Comparison of ENCODE assay signal across 9 mouse cellular contexts in the genomic region with DNA sequence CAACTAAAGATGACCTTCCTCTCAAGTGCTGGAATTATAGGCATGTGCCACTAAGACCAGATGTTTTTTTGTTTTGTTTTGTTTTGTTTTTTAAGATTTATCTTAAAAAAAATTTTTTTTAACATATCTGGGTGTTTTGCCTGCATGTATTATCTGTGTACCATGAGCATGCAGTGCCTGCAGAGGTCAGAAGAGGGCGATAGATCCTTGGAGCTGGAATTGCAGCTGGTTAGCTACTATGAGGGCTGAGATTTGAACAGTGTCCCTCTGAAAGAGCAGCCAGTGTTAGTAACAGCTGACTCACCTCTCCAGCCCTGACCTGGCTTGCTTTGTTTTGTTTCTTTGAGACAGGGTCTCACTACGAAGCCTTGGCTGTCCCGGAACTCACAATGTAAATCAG. TPM values are rescaled to one million over a fixed set of nuclear protein-coding genes. Genes with fewer than 3 reads are reported as not detected.
DNase-seq lines count a peak whose midpoint lies in the region; ATAC-seq and TF ChIP-seq lines count a peak whose summit lies in the region.
"Had no signal": no experiment of that assay in that cellular context is flagged by ENCODE, and none has a peak within 500 bp of the region (broad histone marks: within the 10 kb centered on the region; RNA-seq: fewer than 3 reads in every experiment).

No protein-coding gene starts in this region.

- no peaks in the 10 kb centered on the region for H3K9me3 ChIP-seq in liver, embryonic 12.5 days (replicated peaks)
- H3K9me3 ChIP-seq in liver, postnatal 0 days (ENCODE audit: low read length), result no peaks in the 10 kb centered on the region
- H3K9me3 ChIP-seq: stomach, embryonic 15.5 days had no signal

- peaks cover 24% of the 10 kb centered on the region; the same call in 1 of the 2 replicates for H3K27me3 ChIP-seq in liver, embryonic 12.5 days (replicated peaks)
- no peaks in the 10 kb centered on the region for H3K27me3 ChIP-seq in liver, postnatal 0 days (ENCODE audit: insufficient read depth, low read length)
- H3K27me3 ChIP-seq: stomach, embryonic 15.5 days had no signal

- intact Hi-C loops in gastrocnemius, adult 2 months (cut with DNase I), result loop anchor here (2.0 to 5.0 kb wide), 2 partner anchors 34 to 50 kb away; partner anchors contain the start of gene Plxdc1

- DNase-seq in cerebellum, postnatal 14 days, result peak; percentile 45 to 70
- DNase-seq in cerebellum, adult 11 months, result no peak
- peak; percentile 65 for DNase-seq in liver
- DNase-seq in adrenal gland, adult 2 months, result peak; percentile 64
- peak; percentile 58 for DNase-seq in gastrocnemius, adult 2 months
- peak; percentile 72 for DNase-seq in liver, postnatal 0 days
- peak; percentile 43 to 69 for DNase-seq in spleen, adult 18-20 months

- H3K4me3 ChIP-seq in liver, embryonic 12.5 days, result no peak overlapping the region
- H3K4me3 ChIP-seq in gastrocnemius, adult 2 months, result no peak overlapping the region
- no peak overlapping the region for H3K4me3 ChIP-seq in liver, postnatal 0 days (ENCODE audit: low read depth, low read length)
- H3K4me3 ChIP-seq: stomach, embryonic 15.5 days had no signal

- ATAC-seq in liver, embryonic 12.5 days, result no peak
- ATAC-seq in liver, postnatal 0 days, result no peak

- peaks cover 9% of the 10 kb centered on the region for H3K4me1 ChIP-seq in liver, embryonic 12.5 days
- H3K4me1 ChIP-seq in liver, postnatal 0 days (ENCODE audit: insufficient read depth), result no peaks in the 10 kb centered on the region; the same call in 1 of the 2 replicates
- H3K4me1 ChIP-seq: stomach, embryonic 15.5 days had no signal

- TF ChIP-seq CTCF in gastrocnemius, adult 2 months (IDR thresholded peaks at IDR 0.05), result peak; percentile 82
- TF ChIP-seq CTCF in liver, postnatal 0 days (IDR thresholded peaks at IDR 0.05; ENCODE audit: low read depth), result peak; percentile 85

- no peak overlapping the region for H3K4me2 ChIP-seq in liver, embryonic 12.5 days
- no peak overlapping the region for H3K4me2 ChIP-seq in liver, postnatal 0 days (ENCODE audit: low read depth, low read length)
- H3K4me2 ChIP-seq: stomach, embryonic 15.5 days had no signal

- H3K9ac ChIP-seq in liver, embryonic 12.5 days, result no peak overlapping the region
- no peak overlapping the region for H3K9ac ChIP-seq in liver, postnatal 0 days (replicated peaks)
- H3K9ac ChIP-seq: stomach, embryonic 15.5 days had no signal

- WGBS in liver, embryonic 12.5 days (ENCODE audit: insufficient replicate concordance), result 36% methylated on average over 3 of the region's 3 CpGs
- WGBS in liver, postnatal 0 days (ENCODE audit: insufficient replicate concordance), result 45% methylated on average over 3 of the region's 3 CpGs

- no peak overlapping the region for H3K27ac ChIP-seq in liver, embryonic 12.5 days
- no peak overlapping the region; the same call in 1 of the 2 replicates for H3K27ac ChIP-seq in gastrocnemius, adult 2 months
- no peak overlapping the region for H3K27ac ChIP-seq in liver, postnatal 0 days (ENCODE audit: low read depth)
- H3K27ac ChIP-seq: stomach, embryonic 15.5 days had no signal

- no peaks in the 10 kb centered on the region for H3K36me3 ChIP-seq in liver, embryonic 12.5 days
- no peaks in the 10 kb centered on the region for H3K36me3 ChIP-seq in liver, postnatal 0 days (replicated peaks; ENCODE audit: insufficient read depth, low read length)
- H3K36me3 ChIP-seq: stomach, embryonic 15.5 days had no signal

- TF ChIP-seq EP300 in liver, postnatal 0 days (IDR thresholded peaks at IDR 0.05; ENCODE audit: low read depth), result no peak

RNA-seq across cellular contexts. Expression of gene Plxdc1, which starts 49.5 kb away (rescaled TPM):
- polyA plus RNA-seq in liver, embryonic 12.5 days (2016; fragmentation: Nextera tagmentation; extraction: Ambion mirVana), result 0.33 and 0.38 TPM in 2 replicates
- total RNA-seq in adrenal gland, adult 2 months (2021), result 10 to 100 TPM; 17.5 to 22.2 TPM
- 11.0 and 13.7 TPM in 2 replicates for polyA plus RNA-seq in adrenal gland, adult 2 months (2012; rRNA removed)
- 1 to 10 TPM; 3.0 to 3.1 TPM for total RNA-seq in gastrocnemius, adult 2 months (2021)
- polyA plus RNA-seq in liver, postnatal 0 days (2015; fragmentation: Nextera tagmentation; extraction: Ambion mirVana), result 0.75 TPM in 2 replicates

RNA-seq across cellular contexts. Expression of gene Fbxo47, which starts 52.8 kb away (rescaled TPM):
- 0.36 and 0.51 TPM in 2 replicates for polyA plus RNA-seq in liver, embryonic 12.5 days (2016; fragmentation: Nextera tagmentation; extraction: Ambion mirVana)
- 1 to 10 TPM in 1 of 2 experiments, under 1 TPM in 1; 0.78 to 1.0 TPM for total RNA-seq in adrenal gland, adult 2 months (2021)
- 0.21 TPM in 1 of 2 replicates, not detected in the other for polyA plus RNA-seq in adrenal gland, adult 2 months (2012; rRNA removed)
- under 1 TPM; 0.14 to 0.20 TPM for total RNA-seq in gastrocnemius, adult 2 months (2021)
- 0.26 and 0.27 TPM in 2 replicates for polyA plus RNA-seq in liver, postnatal 0 days (2015; fragmentation: Nextera tagmentation; extraction: Ambion mirVana)

RNA-seq across cellular contexts. Expression of gene Arl5c, which starts 59.2 kb away (rescaled TPM):
- 15.6 and 17.1 TPM in 2 replicates for polyA plus RNA-seq in liver, embryonic 12.5 days (2016; fragmentation: Nextera tagmentation; extraction: Ambion mirVana)
- 1 to 10 TPM in 1 of 2 experiments, under 1 TPM in 1; 0.29 to 1.2 TPM for total RNA-seq in adrenal gland, adult 2 months (2021)
- 0.43 and 0.87 TPM in 2 replicates for polyA plus RNA-seq in adrenal gland, adult 2 months (2012; rRNA removed)
- total RNA-seq in gastrocnemius, adult 2 months (2021), result under 1 TPM; 0.31 to 0.47 TPM
- polyA plus RNA-seq in liver, postnatal 0 days (2015; fragmentation: Nextera tagmentation; extraction: Ambion mirVana), result 9.9 and 10.0 TPM in 2 replicates
